Mouse (Mus musculus): Measurements from ENCODE around the gene Fam71b.

GRCm38 (mm10) chr11:46386556-46386955 lies 9.8 kb upstream of the Fam71b start:
- no peak for TF ChIP-seq CTCF (IDR thresholded peaks at IDR 0.05; ENCODE audit: control insufficient read depth, insufficient read depth, insufficient replicate concordance, low read depth, low read length)
- no peak for TF ChIP-seq POLR2A (IDR thresholded peaks at IDR 0.05; ENCODE audit: control insufficient read depth, low read depth, low read length)

Measured in testis, adult 2 months (tissue).